Mouse (Mus musculus) T-helper 17 cell (primary cell): ENCODE data around the gene Syt8.

ENCODE experiments used
- in situ Hi-C, 2 experiments: fragments of 300-600 bp; cut with MboI, MseI; formaldehyde crosslinking; loops; 1 replicate in 1 of 2; 2 replicates in 1 of 2; pipeline ENCODE4 v1.15.1; 2025; ENCODE audit warnings: high pct_unique_total_duplicates in 2 of 2

Syt8 gene

DNA sequence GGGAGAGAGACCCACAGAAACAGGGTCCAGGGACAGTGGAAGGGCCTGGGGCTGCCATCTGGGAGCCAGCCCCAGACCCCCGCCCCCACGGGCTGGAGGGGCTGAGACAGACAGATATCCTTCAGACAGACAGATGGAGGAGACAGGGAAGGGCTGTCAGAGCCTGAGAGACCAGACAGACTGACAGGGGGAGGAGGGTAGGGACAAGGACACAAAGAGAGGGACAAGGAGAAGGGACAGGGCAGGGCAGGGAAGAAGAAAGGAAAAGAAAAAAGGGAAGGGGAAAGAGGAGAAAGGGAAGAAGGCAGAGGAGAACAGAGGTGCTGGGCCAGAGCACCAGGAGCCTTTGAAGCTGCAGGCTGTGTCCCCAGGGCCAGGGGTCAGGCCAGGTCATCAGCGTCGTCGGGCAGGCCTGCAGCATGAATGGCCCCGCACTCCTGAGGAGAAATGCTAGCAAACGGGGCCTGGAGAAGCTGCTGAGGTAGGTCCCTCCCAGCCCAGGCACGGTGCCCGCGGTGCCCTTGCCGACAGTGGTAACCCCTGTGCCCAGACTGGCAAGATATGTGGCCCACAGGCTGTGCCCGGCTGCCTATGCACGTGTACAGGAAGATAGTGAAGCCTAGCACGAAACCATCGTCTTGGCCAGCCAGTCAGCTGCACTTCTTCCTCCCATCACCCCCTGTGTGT is 37.4 kb downstream of the Syt8 start:
- in situ Hi-C loops, result loop anchor here in 1 of 2 experiments (25.0 kb wide), 1 partner anchor 1785 kb away; the partner anchor contains the start of genes Olfr45 and Olfr541

DNA sequence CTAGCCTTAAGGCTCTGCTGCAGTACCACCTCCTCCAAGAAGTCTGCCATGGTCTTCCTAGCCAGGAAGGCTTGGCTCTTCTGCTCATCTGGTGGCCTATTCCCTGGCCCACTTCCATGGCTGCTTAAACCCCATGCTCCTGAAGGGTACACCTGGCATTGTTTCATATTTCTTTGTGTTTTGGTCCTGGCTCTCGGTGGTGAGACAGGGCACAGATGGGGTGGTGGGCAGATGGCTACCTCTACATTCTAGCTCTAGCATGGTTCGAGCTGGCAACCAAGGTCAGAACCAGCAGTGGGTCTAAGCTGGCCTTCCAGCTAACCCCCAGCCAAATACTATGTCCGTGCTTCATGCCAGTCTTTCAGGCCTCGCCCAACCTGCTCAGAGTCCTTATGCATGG is 38.3 kb downstream of the Syt8 start:
- in situ Hi-C loops, result loop anchor here in 1 of 2 experiments (25.0 kb wide), 1 partner anchor 1786 kb away; the partner anchor contains the start of genes Olfr45 and Olfr541

DNA sequence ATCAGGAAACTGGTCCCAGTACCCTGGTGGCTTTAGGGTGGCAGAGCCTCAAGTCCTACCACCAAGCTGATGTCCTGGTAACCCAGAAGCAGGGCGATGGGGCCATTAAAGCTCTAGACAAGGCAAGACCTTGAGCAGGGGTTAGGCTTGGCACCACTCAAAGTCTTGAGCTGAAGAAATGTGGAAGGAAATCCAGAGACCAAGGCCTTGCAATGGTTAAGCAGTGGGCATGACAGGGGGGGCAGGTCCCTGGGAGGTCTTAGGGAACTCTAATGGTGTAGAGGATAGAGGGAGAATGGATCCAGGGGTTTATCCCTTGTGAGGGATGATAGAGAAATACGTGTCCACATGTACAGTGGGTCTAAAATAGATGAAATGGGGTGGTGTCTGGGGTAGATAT is 38.8 kb downstream of the Syt8 start:
- in situ Hi-C loops, result loop anchor here in 1 of 2 experiments (25.0 kb wide), 1 partner anchor 1786 kb away; the partner anchor contains the start of genes Olfr45 and Olfr541

DNA sequence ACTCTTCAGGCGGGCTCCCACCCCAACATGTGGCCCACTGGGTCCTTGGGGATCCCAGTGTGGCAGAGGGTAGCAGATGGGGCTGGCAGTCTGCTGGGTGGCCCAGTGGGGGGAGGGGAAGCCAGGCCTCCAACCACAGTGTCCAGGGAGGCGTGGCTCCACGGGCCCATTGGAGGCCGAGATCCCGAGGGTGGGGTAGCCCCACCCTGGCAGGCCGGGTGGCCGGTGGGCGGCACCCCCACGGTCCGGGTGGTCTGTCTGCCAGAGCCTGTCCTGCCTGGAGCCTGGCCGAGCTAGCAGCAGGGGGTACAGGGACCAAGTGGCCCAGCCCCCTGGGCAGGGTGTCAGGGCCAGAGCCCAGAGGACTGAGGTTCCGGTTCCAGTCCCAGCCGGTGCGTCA is 40.1 kb downstream of the Syt8 start:
- in situ Hi-C loops, result loop anchor here in 1 of 2 experiments (25.0 kb wide), 1 partner anchor 1787 kb away; the partner anchor contains the start of genes Olfr45 and Olfr541

DNA sequence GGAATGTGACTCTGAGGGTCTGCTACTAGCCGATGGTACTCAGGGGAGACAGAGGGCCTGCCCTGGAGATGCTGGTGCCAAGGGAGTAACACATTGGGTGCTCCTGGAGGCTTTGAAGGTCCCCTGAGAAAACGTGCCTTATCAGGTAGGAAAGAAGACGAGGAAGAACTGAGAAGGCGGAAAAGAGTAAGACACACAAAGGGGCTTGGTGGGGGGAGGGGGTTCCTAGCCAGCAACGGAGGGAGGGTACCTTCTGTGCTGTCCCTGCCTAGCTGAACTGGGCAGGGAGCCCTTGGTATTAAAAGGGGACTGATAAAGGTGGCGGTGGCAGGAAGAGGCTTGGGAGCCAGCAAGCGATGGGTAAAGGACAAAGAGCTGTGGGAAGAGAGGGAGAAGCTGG is 41.0 kb downstream of the Syt8 start:
- in situ Hi-C loops, result no loop called here

DNA sequence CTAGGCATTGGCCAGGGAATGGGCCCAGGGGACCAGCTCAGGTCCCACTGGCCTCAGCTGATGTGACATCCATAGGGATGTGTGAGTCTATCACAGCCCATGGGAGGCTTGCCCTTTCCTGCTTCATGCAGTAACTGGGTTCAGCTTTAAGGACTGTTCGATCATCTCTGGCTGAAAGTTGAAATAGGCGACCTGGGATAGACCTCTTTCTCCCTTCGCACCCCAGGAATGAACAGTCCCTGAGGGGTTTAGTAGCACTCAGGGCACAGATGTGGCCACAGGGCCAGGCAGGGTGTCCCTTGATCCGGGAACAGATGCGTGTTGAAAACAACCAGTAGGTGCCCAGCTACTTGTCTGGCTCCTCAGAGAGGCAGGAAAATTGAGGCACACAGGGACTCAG is 41.6 kb downstream of the Syt8 start:
- in situ Hi-C loops, result no loop called here

DNA sequence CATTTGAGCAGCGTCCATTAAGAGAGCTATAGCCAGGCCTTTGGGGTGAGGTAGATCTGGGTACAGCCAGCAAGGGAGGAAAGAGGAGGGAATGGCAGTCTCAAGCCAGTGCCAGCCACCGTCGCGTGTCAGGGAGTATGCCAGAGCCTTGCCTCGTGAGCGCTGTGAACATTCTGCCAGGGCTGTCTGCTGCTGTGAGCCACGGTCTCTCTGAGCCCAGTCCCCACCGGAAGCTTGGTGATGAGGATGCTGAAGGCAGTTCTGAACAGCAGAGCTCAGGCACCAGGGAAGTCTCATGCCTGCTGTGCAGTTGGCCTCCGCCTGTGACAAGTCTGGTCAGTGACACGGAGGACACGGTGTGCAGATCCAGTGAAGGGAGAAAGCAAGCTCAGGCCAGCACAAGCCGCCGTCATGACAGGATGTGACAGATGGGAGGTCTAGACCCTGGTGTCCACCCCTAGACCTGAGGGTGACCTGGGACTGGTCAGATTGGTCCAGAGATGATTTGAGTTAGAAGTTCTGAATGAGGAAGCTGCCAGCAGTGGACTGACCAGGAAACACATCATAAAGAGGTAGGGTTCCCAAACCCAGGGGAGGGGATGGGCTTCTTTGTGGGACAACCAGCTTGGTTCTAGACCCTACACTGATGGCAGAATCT is 42.3 kb downstream of the Syt8 start:
- in situ Hi-C loops, result no loop called here

DNA sequence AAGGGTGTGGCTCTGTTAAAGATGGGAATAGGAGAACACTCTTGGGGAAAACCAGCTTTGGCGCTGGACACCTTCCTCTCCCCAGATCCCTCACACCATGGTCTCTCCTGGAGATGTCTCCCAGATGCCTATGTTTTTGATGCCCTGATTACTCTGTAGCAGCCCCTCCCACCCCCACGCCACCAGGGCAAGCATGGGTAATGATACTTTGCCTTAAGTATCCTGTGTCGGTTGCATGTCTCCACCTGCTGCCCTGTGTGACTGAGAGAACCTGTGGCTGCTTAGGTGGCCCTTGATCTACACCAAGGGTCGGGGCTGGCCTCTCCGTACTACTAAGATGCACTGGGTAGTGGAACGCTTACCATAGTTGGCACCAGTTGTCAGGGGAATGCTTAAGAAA is 43.4 kb downstream of the Syt8 start:
- in situ Hi-C loops, result no loop called here

DNA sequence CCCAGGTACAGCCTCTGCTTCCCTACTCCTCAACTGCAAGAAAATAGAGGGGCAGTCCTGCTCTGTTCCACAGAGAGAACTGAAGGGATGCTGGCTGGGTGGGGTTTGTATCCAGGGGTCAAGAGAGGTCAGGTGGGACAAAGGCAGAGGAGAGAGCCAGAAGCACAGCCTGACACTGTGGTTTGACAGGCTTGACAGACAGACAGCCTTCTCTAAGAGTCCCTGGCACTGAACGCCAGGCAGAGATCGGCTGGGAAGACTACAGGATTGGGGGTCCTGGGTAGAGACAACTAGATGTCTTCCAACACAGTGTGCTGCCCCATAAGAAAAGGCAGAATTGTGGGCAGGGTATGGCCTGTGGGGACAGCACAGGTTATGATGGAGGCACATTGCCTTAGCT is 43.9 kb downstream of the Syt8 start:
- in situ Hi-C loops, result no loop called here

DNA sequence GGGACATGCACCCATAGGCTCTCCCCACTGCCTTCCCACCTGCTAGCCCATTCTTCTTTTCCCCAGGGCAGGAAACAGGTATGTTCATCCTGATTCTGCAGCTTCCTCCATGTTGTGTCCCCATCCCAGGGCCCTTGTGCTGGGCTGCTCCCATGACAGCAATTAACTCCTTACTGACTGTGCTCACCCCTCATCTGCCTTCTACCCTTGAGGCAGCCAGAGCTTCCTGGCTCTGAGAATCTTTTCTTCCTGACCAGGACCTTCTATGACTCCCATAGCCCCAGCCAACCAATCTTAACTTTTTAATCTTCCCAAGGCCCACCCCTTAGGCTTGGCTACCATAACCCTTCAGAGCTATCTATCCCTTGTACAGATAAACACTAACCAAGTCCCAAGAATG is 44.7 kb downstream of the Syt8 start:
- in situ Hi-C loops, result no loop called here

DNA sequence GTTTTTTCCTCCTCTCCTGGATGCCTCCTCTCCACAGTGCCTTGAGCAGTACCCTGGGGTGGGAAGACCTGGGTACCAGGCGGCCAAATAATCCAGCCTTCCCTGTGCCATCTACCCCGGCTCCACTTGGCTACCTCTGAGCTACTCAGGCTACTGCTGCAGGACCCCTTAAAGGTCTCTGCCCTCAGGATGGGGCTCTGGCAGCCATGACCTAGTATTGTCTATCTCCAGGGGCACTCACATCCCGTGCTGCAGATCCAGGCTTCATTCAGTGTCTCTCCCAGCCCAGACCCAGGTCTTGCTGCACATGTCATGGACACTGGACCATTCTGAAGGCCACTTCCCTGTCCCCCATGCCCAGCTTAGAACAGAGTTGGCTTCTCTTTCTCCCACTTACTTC is 45.2 kb downstream of the Syt8 start:
- in situ Hi-C loops, result loop anchor here in 1 of 2 experiments (10.0 kb wide), 1 partner anchor 1235 kb away; no protein-coding TSS in a partner anchor

DNA sequence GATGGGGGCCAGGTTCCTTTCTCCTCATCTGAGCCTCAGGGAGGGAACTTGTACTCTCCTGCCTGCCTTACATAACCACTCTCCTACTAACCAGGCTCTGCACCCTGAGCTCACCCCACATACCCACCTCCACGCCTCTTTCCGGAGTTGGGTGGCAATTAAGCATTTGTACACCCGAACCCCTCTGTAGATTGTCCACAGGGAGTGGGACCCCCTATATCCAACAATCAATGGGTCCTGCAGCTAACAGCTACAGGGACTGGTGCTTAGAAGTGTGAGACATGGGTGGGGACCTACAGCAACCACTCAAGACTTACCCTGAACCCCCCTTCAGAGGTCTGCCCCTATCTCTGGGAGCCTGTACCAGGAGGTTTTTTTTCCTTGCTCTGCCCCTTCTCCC is 46.0 kb downstream of the Syt8 start:
- in situ Hi-C loops, result loop anchor here in 1 of 2 experiments (10.0 kb wide), 1 partner anchor 1234 kb away; no protein-coding TSS in a partner anchor

DNA sequence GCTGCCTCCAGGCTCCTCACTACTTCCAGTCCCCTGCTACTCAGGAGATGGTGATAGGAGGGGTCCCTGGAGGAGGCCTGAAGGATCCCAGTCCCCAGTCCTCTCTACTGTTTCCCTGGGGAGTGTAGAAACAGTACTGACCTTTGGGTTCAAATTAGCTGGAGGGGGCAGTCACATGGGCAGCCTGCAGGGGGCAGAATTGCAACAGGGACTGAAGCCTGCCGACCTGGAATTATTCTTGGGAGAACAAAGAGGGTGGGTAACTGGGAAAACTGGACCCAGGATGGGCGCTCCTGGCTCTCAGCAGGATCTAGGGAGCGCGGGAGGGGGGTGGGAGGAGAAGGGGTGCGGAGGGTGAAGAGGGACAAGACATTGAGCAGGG is 46.5 kb downstream of the Syt8 start:
- in situ Hi-C loops, result loop anchor here in 1 of 2 experiments (10.0 kb wide), 1 partner anchor 1234 kb away; no protein-coding TSS in a partner anchor

DNA sequence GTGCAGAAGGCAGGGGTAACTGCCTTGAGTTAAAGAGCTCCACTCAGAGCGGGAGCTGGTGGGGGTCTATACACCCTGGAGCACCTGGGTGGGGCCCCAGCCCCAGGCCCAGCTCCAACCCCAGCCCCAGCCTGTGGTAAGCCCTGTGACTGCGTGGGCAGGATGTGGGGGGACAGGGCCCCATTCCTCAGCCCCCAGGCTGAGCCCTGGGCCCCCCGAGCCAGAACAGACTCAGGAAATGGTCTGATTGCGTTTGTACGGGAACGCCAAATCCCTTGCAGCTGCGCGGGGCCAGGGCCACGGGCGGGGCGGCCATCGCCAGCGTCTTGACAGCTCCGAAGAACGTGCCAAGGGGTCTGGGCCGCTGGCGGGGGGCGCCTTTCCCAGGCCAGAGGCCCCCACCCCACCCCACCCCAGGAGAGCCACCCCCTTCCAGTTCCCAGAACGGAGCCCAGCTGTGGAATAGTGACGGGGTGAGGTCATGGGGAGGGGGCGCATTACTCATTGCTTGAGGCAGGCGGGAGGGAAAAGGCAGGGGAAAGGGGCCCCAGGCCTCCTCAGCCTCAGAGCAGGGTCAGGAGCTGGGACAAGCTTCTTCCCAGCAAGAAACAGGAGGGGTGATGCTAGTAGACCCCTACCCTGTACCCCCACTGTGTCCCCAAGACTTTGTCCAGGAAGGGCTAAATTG is 47.1 kb downstream of the Syt8 start:
- in situ Hi-C loops, result loop anchor here in 1 of 2 experiments (10.0 kb wide), 1 partner anchor 1233 kb away; no protein-coding TSS in a partner anchor

DNA sequence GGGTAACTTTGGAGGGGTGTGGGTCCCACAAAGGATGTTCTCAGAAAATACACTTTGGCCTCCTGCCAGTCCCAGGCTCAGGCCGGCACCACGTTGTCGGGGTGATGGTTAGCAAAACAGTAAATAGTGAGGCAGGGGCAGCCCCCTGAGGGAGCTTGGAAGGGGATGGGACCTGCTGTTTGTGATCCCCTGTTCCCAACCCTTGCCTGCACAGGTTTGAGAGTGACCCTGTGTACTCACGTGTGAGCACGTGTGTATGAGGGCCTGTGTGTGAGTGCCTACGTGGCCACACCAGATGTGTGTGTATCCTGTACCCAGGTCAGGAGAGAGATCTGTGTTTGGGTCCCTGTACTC is 47.6 kb downstream of the Syt8 start:
- in situ Hi-C loops, result loop anchor here in 1 of 2 experiments (10.0 kb wide), 1 partner anchor 1233 kb away; no protein-coding TSS in a partner anchor

DNA sequence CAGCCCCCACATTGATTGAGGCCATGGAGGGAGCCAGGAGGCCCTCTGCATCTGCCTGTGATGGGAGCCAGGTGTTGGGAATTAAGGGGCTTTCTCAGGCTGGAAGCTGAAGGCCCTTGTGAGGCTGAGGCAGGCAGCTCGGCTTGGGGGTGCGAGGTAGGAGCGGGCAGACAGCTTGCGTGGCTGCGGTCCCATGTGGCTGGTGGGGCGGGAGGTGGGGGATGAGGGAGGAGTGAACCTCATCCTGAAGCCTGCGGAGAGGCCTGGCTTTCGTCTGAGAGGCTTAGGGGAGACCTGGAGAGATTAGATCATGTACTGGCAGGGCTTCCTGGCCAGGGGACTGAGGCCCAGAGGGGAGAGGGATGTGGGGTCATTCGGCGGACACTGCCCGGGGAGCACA is 48.5 kb downstream of the Syt8 start:
- in situ Hi-C loops, result loop anchor here in 1 of 2 experiments (10.0 kb wide), 1 partner anchor 1232 kb away; no protein-coding TSS in a partner anchor

DNA sequence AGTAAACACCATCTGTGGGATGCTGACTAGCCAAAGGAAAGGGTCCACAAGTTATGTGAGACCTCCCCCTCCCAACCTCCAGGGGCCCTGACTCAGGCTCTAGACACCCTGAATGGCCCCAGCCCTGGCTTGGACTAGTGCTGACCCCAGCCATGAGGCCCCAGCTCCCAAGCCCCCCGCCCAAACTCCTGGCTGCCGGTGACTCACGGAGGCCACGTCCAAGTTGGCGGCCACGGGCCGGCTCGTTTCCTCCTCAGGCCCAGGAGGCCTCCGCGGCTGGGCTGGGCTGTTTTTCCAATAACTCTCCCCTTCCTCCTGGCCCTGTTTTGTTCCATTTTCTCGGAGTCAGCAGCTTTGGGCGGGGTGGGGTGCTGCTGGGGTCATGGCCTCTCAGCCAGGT is 50.1 kb downstream of the Syt8 start:
- in situ Hi-C loops, result loop anchor here in 1 of 2 experiments (10.0 kb wide), 1 partner anchor 1230 kb away; no protein-coding TSS in a partner anchor

DNA sequence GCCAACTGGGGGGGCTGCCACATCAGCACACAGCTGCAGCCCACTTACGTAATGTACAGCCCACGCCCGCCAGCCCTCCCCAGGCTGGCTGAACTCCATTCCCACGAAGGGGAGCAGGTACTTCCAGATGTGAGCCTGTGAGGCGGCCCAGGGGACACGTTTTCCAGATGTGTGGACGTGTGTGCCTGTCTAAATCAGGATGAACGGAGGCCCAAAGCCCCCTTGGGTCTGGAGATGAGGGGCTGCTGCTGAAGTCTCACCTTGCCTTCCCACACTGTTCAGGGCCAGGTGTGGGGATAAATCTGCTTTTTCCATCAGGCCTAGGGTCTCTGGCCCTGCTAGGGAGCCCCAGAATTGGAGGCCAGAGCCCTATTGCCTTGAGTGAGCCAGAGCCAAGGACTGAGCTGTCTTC is 52.1 kb downstream of the Syt8 start:
- in situ Hi-C loops, result loop anchor here in 1 of 2 experiments (10.0 kb wide), 1 partner anchor 1228 kb away; no protein-coding TSS in a partner anchor

DNA sequence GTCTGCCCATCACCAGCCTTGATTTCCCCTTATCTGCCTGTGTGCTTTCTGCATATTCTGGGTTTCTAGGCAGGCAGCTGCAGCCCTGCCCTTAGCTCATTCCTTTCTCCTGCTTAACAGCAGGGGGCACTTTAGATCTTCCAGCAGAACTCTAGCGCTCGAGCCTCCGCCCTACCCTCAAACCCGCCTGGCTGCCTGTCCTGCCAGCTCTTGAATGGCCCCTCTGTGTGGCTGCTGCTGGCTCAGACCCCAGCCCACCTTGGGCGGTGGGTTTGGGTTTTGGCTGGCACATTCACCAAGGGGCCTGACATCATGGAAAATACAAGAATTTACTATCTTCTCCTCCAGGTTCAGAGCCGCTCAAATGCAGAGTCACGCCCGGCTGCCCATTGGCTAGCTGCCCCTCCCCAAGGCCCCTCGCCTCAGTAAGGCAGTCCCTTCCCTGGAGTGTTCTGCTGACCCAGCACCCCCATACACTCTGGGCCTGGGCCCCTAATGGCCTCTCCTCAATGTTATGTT is 52.8 kb downstream of the Syt8 start:
- in situ Hi-C loops, result loop anchor here in 1 of 2 experiments (10.0 kb wide), 1 partner anchor 1227 kb away; no protein-coding TSS in a partner anchor

DNA sequence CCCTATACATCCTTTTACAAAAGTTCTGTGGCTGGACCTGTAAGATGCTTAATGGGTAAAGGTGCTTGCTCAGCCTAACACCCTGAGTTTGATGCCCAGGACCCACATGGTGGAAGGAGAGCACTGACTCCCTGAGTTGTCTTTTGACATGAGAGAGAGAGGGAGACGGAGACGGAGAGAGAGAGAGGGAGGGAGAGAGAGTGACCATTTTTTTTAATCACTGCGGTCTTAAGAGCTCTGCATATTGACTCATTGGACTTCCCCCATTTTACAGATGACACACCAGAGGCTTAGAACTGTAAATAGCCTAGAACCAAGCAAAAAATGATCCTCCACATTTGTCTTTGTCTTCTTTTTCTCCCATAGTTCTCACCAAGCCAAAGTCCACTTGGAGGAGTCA is 53.4 kb downstream of the Syt8 start:
- in situ Hi-C loops, result loop anchor here in 1 of 2 experiments (10.0 kb wide), 1 partner anchor 1227 kb away; no protein-coding TSS in a partner anchor
